Mouse (Mus musculus) cerebellum, adult 11 months (tissue): ENCODE results near the gene Rhbg.
"Not testable (repeated sequence)": the region's sequence is repeated elsewhere in the genome, so short reads cannot be mapped to it uniquely, and the experiment has no call there.

Experiments
- DNase-seq: peaks from one replicate; pipeline ENCODE4 v3.0.0; 2022

The Rhbg gene

DNA sequence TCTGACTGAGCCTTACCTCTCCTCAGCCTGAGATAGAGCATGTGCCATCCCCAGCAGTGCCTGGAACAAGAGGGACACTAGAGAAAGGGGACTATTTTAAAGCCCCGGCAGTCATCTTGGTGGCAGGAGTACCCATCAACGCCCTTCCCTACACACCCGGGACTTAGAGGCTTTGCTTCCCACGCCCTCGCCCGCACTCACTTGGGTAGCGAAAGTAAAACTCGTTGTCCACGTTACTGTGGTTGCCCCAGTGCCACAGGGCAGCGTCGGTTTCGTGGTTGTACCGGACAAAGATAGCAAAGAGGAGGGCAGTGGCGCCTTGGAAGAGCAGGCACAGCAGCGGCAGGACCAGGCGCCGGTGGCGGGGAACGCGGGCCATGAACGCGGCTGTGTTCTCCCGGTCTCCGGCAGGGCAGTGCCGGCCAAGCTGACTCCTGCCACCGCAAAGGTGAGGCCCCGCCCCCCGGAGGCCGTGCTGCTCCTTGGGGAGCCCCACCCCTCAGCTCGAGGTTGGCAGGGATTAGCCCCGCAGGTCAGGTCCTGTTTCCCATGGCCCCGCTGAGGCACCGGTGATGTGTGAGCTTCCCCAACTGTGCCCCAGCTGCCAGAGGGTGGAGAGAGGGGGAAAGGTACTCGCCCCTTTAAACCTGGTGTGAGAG, at the start of gene Rhbg:
TSS of gene Rhbg (minus strand) at position 442 of the 659 bp plus-strand sequence.
- DNase-seq, result peak; percentile 50

DNA sequence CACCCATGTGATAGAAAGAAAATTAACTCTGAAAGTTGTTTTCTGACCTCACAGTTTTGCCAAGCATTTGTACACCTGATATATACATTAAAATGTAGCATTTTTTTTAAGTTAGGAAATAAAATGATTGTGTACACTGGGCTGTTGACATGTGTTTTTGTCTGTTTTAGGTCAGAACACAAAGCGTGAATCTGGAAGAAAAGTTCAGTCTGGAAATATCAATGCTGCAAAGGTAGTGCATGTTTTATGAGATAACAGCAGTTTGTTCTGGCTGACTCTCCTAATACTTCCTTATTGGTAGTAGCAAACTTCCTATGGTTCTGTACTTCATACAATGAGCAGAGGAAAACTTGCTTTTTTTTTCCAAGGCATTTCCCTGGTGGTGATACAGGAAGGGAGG, 44.7 kb upstream of the Rhbg start:
- DNase-seq, result no peak

DNA sequence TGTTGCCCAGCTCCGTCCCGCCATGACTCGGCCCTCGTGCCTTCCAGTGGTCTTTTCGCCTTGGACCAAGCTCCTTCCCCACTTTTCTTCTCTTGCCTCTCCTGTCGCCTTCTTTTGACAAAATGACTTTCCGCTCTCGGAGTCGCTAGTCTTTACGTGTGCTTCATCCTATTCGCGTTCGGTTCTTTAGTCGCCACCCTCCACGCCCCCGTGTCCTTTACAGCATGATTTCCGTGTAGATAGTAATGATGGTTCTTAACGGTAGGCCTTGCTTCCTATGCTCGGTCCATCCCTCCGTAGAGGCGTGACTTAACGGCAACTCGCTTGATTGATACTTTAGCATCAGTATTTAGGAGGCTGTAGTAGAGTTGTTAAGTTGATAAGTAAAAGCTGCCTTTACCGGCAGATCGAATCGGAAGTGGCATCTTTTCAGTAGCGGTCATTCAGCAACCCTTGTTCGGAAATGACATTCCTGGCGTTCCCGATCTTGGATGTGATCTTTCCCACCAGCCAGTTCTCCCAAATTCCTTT, 42.9 kb upstream of the Rhbg start:
- DNase-seq, result no peak

DNA sequence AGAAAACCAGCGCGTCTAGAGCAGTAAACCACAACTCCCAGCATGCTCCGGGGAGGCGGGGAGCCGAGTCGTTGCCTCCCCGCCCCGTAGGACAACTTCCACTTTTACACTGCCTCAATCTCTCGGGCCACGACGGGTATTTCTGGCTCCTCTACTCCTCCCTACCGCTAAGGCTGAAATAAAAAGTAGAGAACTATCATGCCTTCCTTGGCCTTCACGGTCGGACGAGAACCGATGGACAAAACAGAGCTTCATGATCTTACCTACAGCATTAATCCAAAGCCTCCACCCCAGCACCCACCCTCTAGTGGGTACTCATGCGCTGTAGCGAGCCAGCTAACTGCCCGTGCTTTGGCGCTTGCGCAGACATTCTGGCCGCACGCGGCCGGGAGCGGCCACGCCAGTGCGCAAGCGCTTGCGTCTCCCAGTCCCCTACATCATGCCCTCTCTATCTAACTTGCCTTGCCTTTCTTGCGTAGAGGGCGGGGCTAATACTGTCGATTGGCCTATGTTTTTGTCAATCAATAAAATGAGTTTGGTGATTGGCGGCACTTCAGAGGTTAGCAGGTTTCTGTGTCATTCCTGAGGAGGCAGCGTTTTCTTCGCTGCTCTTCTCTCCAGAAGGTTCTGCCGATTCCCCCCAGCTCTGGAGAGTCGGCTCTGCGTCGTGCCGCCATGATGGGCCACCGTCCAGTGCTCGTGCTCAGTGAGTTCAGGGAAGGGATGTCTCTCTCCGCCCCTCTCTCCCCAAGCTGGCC, 42.2 kb upstream of the Rhbg start, which contains the start of the genes Tsacc and Cct3:
TSS of gene Tsacc (minus strand) at position 439 of the 758 bp plus-strand sequence.
TSS of gene Cct3 (plus strand) at position 556 of the 758 bp plus-strand sequence.
- DNase-seq, result peak; percentile 96

DNA sequence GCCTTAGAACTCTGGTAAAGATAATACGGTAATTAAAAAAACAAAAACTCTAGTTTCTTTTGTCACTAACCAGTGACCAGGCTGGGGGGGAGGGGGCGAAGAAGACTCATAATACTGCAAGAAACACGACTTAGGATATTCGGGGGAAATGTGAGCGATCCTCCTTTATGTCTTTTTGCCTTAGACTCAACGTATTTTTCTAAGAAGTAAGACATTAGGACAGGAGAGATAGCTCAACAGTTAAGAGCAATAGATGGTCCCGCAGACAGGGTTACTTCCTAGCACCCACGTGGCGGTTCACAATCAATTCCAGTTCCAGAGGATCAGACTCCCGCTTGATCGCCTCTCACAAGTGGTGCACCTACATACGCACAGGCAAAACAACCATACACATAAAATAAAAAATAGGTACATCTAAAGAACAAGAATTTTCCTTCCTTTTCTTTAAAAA, 41.6 kb upstream of the Rhbg start:
- no peak for DNase-seq

DNA sequence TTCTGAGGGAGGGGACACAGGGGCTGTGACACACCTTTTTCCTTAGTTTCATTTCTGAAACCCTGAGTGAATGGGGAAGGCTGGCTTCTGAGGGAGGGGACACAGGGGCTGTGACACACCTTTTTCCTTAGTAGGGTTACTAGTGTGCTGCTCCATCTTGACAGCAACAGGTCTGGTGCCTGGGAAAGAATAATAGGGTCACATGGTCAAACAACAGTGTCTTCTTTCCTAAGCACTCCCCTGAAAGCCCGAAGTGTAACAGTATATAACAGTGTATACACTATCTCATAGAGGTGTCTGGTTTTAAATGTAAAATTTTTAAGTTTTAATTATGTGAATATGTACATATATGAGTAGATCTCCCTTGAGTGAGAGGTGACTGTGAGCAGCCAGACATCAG, 40.8 kb upstream of the Rhbg start:
- DNase-seq, result not testable (repeated sequence)

DNA sequence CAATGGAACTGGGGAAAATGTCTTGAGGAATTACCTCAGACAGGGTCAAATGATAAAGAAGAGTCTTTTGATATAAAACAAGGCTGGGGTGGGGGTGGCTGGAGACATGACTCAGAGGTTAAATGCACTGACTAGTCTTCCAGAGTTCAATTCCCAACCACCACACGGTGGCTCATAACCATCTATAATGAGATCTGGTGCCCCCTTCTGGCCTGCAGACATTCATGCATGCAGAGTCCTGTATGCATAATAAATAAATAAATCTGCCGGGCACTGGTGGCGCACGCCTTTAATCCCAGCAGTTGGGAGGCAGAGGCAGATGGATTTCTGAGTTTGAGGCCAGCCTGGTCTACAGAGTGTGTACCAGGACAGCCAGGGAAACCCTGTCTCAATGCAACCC, 37.5 kb upstream of the Rhbg start:
- DNase-seq, result no peak

DNA sequence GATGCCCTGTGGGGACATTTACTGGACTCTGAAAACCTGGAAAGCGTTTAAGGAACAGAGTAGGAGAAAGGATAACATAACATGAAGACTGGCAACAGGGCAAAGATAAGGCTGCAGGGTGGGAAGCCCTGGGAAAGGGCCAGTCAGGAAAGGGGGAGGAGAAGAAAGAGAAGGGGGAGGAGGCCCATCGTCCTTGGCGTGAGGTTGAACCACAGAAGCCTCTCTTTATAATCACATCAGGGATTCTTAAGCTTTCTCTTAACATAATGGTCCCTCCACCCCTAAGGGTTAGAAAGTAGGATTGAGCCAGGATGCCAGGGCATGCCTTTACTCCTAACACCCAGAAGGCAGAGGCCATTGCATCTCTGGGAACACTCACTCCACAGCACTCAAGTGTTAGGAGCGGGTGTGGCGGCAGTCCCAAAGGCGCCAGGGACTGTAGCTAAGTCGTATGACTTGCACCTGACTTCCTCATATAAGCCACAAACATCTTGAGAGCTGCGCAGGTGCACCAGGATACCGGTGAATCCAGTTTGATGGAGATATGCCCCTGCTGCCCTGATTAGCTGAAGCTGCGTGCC, 33.7 kb upstream of the Rhbg start:
- not testable (repeated sequence) for DNase-seq

DNA sequence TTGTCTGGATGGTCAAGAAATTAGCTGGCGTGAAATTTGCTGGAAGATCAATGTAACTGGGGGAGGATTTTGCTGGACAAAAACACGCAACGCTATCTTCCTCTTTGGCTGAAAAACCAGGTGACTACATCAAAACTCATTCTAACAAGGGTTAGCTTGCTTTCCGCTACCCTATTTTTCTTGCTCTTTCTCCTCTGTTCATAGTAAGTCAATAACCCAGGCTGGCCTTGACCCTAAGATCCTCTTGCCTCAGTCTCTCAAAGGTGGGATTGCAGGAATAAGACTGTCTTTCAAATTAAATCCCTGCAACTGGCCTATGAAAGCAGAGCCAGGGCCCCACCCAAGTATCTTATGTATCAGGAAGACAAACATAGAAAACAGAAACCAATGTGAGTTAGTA, 32.6 kb upstream of the Rhbg start, which contains the start of gene Gm38392:
TSS of gene Gm38392 (minus strand) at position 101 of the 400 bp plus-strand sequence.
- DNase-seq, result no peak

DNA sequence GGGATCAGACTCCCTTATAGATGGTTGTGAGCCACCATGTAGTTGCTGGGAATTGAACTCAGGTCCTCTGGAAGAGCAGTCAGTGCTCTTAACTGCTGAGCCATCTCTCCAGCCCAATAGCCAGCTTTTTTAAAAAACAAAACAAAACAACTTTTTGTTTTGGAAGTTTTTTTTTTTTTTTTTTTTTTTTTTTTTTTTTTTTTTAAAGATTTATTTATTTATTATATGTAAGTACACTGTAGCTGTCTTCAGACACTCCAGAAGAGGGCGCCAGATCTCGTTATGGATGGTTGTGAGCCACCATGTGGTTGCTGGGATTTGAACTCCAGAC, 31.0 kb upstream of the Rhbg start:
- not testable (repeated sequence) for DNase-seq

DNA sequence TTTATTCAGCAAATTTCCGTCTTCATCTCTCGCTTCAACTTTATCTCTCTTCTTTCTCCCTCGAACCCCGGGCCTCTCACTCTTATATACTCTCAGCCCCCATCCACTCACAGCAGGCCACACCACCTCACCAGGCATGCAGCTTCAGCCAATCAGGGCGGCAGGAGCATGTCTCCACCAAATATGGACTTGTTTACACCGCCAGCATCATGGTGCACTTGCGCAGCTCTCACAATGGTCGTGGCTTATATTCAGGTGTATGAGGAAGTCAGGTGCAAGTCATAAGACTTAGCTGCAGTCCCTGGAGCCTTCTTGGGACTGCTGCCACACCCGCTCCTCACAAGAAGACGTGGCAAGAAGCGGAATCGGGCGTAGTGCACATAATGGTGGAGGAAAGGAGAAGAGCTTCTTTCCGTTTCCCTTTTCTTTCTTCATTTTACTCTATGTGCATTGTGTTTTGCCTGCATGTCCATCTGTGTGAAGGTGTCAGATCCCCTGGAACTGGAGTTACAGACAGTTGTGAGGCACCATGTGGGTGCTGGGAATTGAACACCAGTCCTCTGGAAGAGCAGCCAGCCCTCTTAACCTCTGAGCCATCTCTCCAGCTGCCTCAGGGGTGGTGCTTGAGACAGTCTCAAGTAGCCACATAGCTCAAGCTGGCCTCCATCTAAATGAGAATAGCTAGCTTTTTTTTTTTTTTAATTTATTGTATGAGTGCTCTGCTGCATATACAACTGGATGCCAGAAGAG, 30.5 kb upstream of the Rhbg start:
- DNase-seq, result not testable (repeated sequence)

DNA sequence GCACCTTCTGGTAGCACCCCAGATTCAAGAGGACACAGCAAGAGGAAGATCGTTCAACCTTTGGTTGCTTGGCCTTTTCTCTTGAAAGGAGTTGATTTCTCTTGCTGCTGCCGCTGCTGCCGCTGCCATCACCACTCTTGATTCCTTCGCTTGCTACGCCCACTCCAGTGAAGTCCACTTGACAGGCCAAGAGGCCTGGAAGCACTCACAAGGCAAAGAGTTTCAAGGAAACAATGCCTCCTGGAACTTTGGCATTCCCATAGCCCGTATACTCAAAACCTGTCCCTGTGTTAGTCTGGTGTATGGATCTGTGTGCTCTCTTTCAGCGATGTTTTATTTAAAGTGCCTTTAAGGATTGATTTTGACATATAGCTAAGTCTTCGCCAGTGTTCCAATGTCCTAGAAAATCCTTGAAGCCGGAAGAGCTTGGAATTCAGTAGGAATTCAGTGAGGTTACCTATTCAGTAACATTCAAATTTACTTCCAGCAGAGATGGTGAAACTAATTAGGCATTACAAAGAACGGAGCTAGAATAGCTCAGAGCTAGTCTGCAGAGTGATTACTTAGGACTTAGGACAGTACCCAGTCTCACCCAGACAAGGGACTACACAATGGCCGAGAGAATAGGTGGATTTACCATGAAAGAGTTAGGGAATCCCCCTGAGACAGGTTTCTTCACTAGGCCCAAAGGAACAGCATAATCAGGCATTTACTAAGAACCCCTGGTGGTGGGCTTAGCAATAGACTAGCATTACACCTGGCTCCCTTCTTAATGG, 26.8 kb upstream of the Rhbg start:
- not testable (repeated sequence) for DNase-seq

DNA sequence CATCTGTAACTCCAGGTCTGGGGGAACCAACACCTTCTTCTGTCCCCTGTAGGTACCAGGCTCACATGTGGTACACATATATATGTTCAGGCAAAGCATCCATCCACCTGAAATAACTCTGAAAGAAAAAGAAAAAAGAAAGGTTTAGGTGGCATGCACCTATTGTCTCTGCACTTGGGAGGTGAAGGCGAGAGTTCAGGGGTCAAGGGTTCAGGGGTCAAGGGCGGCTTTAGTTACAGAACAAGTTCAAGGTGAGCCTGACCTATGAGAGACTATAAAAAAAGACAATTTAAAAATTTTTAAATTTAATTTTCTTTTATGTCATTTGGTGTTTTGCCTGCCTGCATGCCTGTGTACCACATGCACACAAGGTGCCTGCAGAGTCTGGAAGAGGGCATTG, 25.5 kb upstream of the Rhbg start:
- no peak for DNase-seq

DNA sequence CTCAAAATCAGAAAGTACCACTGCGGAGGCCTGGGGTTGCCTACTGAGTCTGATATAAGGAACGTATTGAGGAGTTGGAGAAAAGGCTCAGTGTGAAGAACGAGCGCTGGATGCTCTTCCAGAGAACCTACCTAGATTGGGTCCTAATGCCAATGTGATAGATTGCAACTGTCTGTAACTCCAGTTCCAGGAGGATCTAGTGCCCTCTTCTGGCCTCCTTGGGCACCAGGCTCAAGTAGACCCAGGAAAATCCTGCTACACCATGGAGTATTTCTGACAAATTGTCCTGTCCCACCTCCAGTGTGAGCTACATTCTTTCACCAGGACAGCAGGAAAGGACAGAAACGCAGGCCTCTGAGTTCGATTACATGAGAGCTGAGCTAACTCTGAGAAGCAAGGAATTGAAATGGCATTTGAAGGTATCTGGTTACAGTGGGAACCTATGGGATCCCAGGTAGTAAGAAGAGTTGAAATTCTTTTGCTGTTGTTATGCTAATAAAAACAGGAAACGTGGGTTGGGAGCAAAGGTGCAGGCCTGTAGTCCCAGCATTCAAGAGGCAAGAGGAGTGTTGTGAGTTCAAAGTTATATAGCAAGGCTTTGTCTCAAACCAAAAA, 22.1 kb upstream of the Rhbg start:
- peak; percentile 12 for DNase-seq

DNA sequence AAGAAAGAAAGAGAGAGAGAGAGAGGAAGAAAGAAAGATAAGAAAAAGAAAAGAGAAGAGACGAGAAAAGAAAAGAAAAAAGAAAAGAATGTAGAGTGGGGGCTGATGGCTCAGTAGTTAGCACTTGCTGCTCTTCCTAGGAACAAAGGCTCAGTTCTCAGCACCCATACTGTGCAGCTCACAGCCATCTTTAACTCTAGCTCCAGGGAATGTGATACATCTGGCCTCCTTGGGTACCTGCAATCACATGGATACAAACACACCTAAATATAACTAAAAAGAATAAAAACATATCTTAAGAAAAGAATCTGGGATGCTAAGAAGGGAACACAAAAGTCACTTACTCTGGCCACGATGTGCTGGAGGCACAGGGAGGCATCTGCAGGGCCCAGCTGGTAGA, 21.6 kb upstream of the Rhbg start:
- DNase-seq, result no peak

DNA sequence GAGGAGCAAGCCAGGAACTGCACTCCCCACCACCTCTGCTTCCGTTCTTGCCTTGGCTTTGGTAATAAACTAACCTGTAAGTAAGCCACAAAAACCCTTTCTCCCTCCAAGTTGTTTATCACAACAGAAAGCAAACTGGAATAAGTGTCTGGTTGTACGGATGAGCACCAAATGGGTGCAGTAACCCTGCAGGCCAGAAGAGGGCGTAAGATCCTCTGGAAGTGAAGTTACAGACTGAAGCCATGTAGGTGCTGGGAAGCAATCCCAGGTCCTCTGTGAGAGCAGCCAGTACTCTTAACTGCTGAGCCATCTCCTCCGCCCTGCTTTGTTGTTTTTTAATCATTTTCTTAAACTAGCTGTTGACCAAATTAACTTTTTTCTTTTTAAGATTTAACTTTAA, 19.5 kb upstream of the Rhbg start:
- no peak for DNase-seq

DNA sequence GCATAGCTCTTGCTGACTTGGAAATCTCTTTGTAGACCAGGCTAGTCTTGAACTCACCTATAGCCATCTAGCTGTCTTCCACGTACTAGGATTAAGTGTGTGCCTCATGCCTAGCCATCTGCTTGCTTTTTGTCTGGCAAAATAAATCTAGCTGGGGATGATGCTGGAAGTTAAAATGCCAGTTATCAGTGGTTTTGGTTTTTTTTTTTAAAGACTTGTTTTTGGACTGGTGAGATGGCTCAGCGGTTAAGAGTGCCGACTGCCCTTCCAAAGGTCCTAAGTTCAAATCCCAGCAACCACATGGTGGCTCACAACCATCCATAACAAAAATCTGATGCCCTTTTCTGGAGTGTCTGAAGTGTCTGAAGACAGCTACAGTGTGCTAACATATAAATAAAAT, 17.4 kb upstream of the Rhbg start:
- no peak for DNase-seq

DNA sequence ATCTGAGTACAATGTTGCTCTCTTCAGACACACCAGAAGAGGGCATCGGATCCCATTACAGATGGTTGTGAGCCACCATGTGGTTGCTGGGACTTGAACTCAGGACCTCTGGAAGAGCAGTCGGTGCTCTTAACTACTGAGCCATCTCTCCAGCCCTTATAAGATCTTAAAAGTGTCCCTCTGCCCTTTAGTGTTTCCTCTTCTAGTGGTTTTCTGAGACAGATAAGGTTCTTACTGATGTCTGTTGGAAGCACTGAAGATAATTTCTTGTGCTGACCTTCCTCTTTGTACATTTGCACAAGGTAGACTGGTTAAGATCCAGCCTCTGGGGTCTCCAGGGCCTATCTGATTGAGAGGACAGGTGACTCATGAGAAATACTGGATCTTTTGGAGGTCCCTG, 16.8 kb upstream of the Rhbg start:
- not testable (repeated sequence) for DNase-seq

DNA sequence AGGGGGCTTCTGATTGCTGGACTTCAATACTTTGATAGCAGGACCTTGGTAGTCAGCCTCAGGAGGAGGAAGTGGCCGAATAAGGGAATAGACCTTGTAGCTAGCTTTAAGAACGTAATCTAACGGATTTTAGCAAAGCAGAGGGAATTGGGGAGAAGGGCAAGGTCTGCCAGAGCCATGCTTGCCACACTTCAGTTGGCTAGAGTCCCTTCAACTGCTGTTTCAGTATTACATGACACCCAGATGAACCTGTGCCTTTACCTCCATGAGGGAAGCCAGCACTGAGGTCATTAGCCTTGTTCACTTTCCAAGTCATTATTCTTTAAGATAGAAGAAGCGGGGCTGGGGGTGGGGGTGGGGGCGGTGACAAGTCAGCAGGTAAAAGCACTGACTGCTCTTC, 14.5 kb upstream of the Rhbg start:
- DNase-seq, result no peak

DNA sequence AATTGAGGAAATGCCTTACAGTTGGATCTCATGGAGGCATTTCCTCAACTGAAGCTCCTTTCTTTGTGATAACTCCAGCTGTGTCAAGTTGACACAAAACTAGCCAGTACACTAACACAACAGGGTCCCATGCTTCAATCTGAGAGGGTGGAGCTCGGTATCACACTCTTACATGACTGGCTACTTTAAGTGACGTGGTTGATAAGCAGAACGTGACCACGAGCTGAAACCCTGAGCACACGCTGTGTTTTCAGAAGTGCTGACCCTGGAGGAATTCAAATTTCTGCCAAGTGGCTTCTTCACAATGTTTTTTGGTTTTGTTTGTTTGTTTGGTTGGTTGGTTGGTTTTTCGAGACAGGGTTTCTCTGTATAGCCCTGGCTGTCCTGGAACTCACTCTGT, 13.5 kb upstream of the Rhbg start:
- DNase-seq, result not testable (repeated sequence)

DNA sequence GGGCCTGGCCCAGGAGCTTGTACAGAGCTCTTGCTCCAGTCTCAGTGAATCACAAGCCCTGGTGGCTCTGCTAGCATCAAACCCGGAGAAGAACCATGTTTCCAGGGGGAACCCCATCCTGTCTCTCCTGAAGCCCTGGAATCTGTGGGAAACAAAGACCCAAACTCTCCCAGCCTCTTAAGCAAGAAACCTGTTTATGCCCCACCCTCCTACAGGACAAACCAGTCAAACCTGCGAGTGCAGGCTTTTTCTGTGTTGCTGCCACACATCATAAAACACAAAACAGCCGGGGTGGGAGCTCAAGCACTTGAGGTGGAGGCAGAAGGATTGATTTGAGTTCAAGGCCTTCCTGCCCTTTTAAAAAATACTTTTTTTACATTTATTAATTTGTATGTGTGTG, 7.8 kb upstream of the Rhbg start:
- DNase-seq, result no peak

DNA sequence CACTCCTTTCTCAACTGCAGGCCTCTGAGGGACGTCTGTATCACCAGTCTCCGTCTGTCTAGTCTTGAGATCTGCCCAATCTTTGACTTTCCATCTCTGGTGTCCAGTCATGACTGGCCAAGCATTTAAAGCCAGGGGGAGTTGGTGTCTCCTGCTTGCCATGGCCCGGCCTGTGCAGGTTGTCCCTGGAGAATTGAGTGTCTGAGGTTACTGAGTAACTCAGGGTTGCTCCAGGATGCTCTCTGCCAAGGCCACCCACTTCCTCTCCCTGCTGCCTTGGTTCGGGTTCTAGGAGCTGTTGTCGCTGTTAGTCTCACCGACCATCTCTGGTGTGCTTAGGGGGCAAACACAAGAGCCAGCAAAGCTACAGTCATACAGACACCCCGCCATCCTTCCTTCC, 1.9 kb upstream of the Rhbg start:
- no peak for DNase-seq
